Mouse (Mus musculus): ENCODE measurements around the gene B3gnt8. TPM values are rescaled to one million over a fixed set of nuclear protein-coding genes. Genes with fewer than 3 reads are reported as not detected.
A peak's percentile ranks its signal among the peaks of the same experiment; 100 is the strongest.

B3gnt8 gene
- polyA plus RNA-seq, 1 experiment from 2014 or later: 0.67 TPM

GRCm38 (mm10) chr7:25620751-25621150, 5.7 kb upstream of the B3gnt8 start:
- ATAC-seq: no peak
- H3K4me2 ChIP-seq: no peak overlapping the region
- H3K4me3 ChIP-seq: no peak overlapping the region
- H3K27ac ChIP-seq: no peak overlapping the region
- H3K36me3 ChIP-seq (ENCODE audit: poor library complexity, severe bottlenecking): peaks cover 12% of the 10 kb centered on the region
- WGBS: 96% methylated on average over 11 of the region's 11 CpGs
- H3K9ac ChIP-seq: no peak overlapping the region
- no peaks in the 10 kb centered on the region for H3K9me3 ChIP-seq (replicated peaks)
- 0 out of 2 replicates have a peak, but pooled peaks cover 7% of the 10 kb centered on the region for H3K27me3 ChIP-seq
- peaks cover 10% of the 10 kb centered on the region for H3K4me1 ChIP-seq

- no peak for ATAC-seq
- Histone ChIP-seq H3K27me3 (peaks cover 19% of the 10 kb centered on the region), H3K4me3 (no peak overlapping the region), H3K9ac (no peak overlapping the region), H3K4me2 (no peak overlapping the region), H3K4me1 (peaks cover 22% of the 10 kb centered on the region), H3K36me3 (ENCODE audit: poor library complexity, severe bottlenecking) (peaks cover 15% of the 10 kb centered on the region), H3K9me3 (replicated peaks) (no peaks in the 10 kb centered on the region), H3K27ac (no peak overlapping the region)
- 88% methylated on average over 11 of the region's 11 CpGs for WGBS
Observed at GRCm38 (mm10) chr7:25623857-25624370, 2.5 kb upstream of the B3gnt8 start.

GRCm38 (mm10) chr7:25624851-25625250, 1.6 kb upstream of the B3gnt8 start:
- H3K9me3 ChIP-seq (replicated peaks): no peaks in the 10 kb centered on the region
- H3K27ac ChIP-seq: no peak overlapping the region
- 89% methylated on average over 5 of the region's 5 CpGs for WGBS
- peaks cover 21% of the 10 kb centered on the region for H3K36me3 ChIP-seq (ENCODE audit: poor library complexity, severe bottlenecking)
- H3K4me2 ChIP-seq: no peak overlapping the region
- no peak overlapping the region for H3K4me3 ChIP-seq
- H3K9ac ChIP-seq: no peak overlapping the region
- no peak for ATAC-seq
- peaks cover 18% of the 10 kb centered on the region for H3K4me1 ChIP-seq
- H3K27me3 ChIP-seq: peaks cover 24% of the 10 kb centered on the region

GRCm38 (mm10) chr7:25625594-25626250, 732 bp upstream of the B3gnt8 start:
- ATAC-seq: no peak
- peaks cover 29% of the 10 kb centered on the region for H3K36me3 ChIP-seq (ENCODE audit: poor library complexity, severe bottlenecking)
- H3K9ac ChIP-seq: no peak overlapping the region
- 77% methylated on average over 10 of the region's 10 CpGs for WGBS
- no peak overlapping the region for H3K27ac ChIP-seq
- H3K9me3 ChIP-seq (replicated peaks): no peaks in the 10 kb centered on the region
- peaks cover 24% of the 10 kb centered on the region for H3K27me3 ChIP-seq
- peaks cover 15% of the 10 kb centered on the region for H3K4me1 ChIP-seq
- no peak overlapping the region for H3K4me3 ChIP-seq
- no peak overlapping the region for H3K4me2 ChIP-seq

GRCm38 (mm10) chr7:25627431-25628322, 1.2 kb downstream of the B3gnt8 start:
- Histone ChIP-seq H3K4me3 (peak overlapping the region; percentile 19), H3K27ac (no peak overlapping the region), H3K27me3 (peaks cover 24% of the 10 kb centered on the region), H3K4me1 (peaks cover 15% of the 10 kb centered on the region), H3K36me3 (ENCODE audit: poor library complexity, severe bottlenecking) (peaks cover 49% of the 10 kb centered on the region), H3K9ac (peak overlapping the region; percentile 9; the same call in 1 of the 2 replicates), H3K4me2 (peak overlapping the region; percentile 50), H3K9me3 (replicated peaks) (no peaks in the 10 kb centered on the region)
- WGBS: 20% methylated on average over 34 of the region's 38 CpGs
- peak; percentile 48 for ATAC-seq

GRCm38 (mm10) chr7:25628323-25628620, 1.8 kb downstream of the B3gnt8 start:
- no peak for ATAC-seq
- no peak overlapping the region for H3K9ac ChIP-seq
- H3K27ac ChIP-seq: no peak overlapping the region
- 64% methylated on average over 8 of the region's 8 CpGs for WGBS
- peaks cover 24% of the 10 kb centered on the region for H3K27me3 ChIP-seq
- peaks cover 15% of the 10 kb centered on the region for H3K4me1 ChIP-seq
- H3K4me2 ChIP-seq: no peak overlapping the region
- no peaks in the 10 kb centered on the region for H3K9me3 ChIP-seq (replicated peaks)
- peaks cover 55% of the 10 kb centered on the region for H3K36me3 ChIP-seq (ENCODE audit: poor library complexity, severe bottlenecking)
- no peak overlapping the region for H3K4me3 ChIP-seq

- H3K9me3 ChIP-seq (replicated peaks): no peaks in the 10 kb centered on the region
- no peak overlapping the region for H3K9ac ChIP-seq
- no peak for ATAC-seq
- H3K27me3 ChIP-seq: peaks cover 17% of the 10 kb centered on the region
- no peak overlapping the region for H3K27ac ChIP-seq
- peaks cover 3% of the 10 kb centered on the region for H3K4me1 ChIP-seq
- WGBS: 90% methylated on average over 5 of the region's 5 CpGs
- no peak overlapping the region for H3K4me3 ChIP-seq
- no peak overlapping the region for H3K4me2 ChIP-seq
- peaks cover 65% of the 10 kb centered on the region for H3K36me3 ChIP-seq (ENCODE audit: poor library complexity, severe bottlenecking)
Observed at GRCm38 (mm10) chr7:25632679-25633078, 6.2 kb downstream of the B3gnt8 start.

- no peak overlapping the region for H3K4me2 ChIP-seq
- H3K27me3 ChIP-seq: no peaks in the 10 kb centered on the region
- WGBS: 89% methylated on average over 3 of the region's 3 CpGs
- no peak overlapping the region for H3K27ac ChIP-seq
- H3K9ac ChIP-seq: peak overlapping the region; percentile 18; the same call in 1 of the 2 replicates
- no peak for ATAC-seq
- no peaks in the 10 kb centered on the region for H3K9me3 ChIP-seq (replicated peaks)
- H3K4me1 ChIP-seq: no peaks in the 10 kb centered on the region
- no peak overlapping the region for H3K4me3 ChIP-seq
- H3K36me3 ChIP-seq (ENCODE audit: poor library complexity, severe bottlenecking): peaks cover 68% of the 10 kb centered on the region
Observed at GRCm38 (mm10) chr7:25636373-25636772, 9.9 kb downstream of the B3gnt8 start.

- peaks cover 64% of the 10 kb centered on the region for H3K36me3 ChIP-seq (ENCODE audit: poor library complexity, severe bottlenecking)
- H3K4me1 ChIP-seq: no peaks in the 10 kb centered on the region
- no peak overlapping the region for H3K4me3 ChIP-seq
- no peak for ATAC-seq
- 91% methylated on average over 5 of the region's 5 CpGs for WGBS
- H3K9me3 ChIP-seq (replicated peaks): no peaks in the 10 kb centered on the region
- H3K27ac ChIP-seq: no peak overlapping the region
- H3K27me3 ChIP-seq: no peaks in the 10 kb centered on the region
- no peak overlapping the region for H3K9ac ChIP-seq
- no peak overlapping the region for H3K4me2 ChIP-seq
Observed at GRCm38 (mm10) chr7:25637099-25637498, 10.6 kb downstream of the B3gnt8 start.

- no peak overlapping the region for H3K9ac ChIP-seq
- no peak overlapping the region for H3K4me3 ChIP-seq
- no peak for ATAC-seq
- no peak overlapping the region for H3K27ac ChIP-seq
- peaks cover 52% of the 10 kb centered on the region for H3K36me3 ChIP-seq (ENCODE audit: poor library complexity, severe bottlenecking)
- no peaks in the 10 kb centered on the region for H3K4me1 ChIP-seq
- 89% methylated on average over 4 of the region's 4 CpGs for WGBS
- no peak overlapping the region for H3K4me2 ChIP-seq
- no peaks in the 10 kb centered on the region for H3K9me3 ChIP-seq (replicated peaks)
- no peaks in the 10 kb centered on the region for H3K27me3 ChIP-seq
Observed at GRCm38 (mm10) chr7:25639754-25640153, 13.3 kb downstream of the B3gnt8 start.

- H3K4me3 ChIP-seq: no peak overlapping the region
- H3K4me2 ChIP-seq: no peak overlapping the region
- H3K27me3 ChIP-seq: no peaks in the 10 kb centered on the region
- no peaks in the 10 kb centered on the region for H3K9me3 ChIP-seq (replicated peaks)
- H3K36me3 ChIP-seq (ENCODE audit: poor library complexity, severe bottlenecking): peaks cover 19% of the 10 kb centered on the region; the same call in 1 of the 2 replicates
- H3K4me1 ChIP-seq: no peaks in the 10 kb centered on the region
- ATAC-seq: no peak
- no peak overlapping the region for H3K9ac ChIP-seq
- no peak overlapping the region for H3K27ac ChIP-seq
- 79% methylated on average over 10 of the region's 10 CpGs for WGBS
Observed at GRCm38 (mm10) chr7:25644136-25644535, 17.7 kb downstream of the B3gnt8 start.

GRCm38 (mm10) chr7:25644631-25645030, 18.2 kb downstream of the B3gnt8 start:
- Histone ChIP-seq H3K27me3 (no peaks in the 10 kb centered on the region), H3K9ac (no peak overlapping the region), H3K36me3 (ENCODE audit: poor library complexity, severe bottlenecking) (peaks cover 15% of the 10 kb centered on the region; the same call in 1 of the 2 replicates), H3K4me1 (no peaks in the 10 kb centered on the region), H3K4me3 (no peak overlapping the region), H3K9me3 (replicated peaks) (no peaks in the 10 kb centered on the region), H3K4me2 (no peak overlapping the region), H3K27ac (no peak overlapping the region)
- 72% methylated on average over 4 of the region's 4 CpGs for WGBS
- no peak for ATAC-seq
